Mouse (Mus musculus) fat pad, adult 2 months (tissue): ENCODE measurements around the gene Wdr63.

Experiments used
- DNase-seq: peaks from one replicate; pipeline ENCODE4 v3.0.0-alpha.2; 2011; ENCODE audit warnings: low read depth, low spot score; ENCODE audit errors: extremely low read depth

Wdr63 gene

GRCm38 (mm10) chr3:146058263-146058662 lies 49.7 kb downstream of the Wdr63 start:
- no peak for DNase-seq

GRCm38 (mm10) chr3:146057131-146057530 lies 50.8 kb downstream of the Wdr63 start:
- no peak for DNase-seq

GRCm38 (mm10) chr3:146053873-146054272 lies 54.1 kb downstream of the Wdr63 start:
- no peak for DNase-seq

GRCm38 (mm10) chr3:146053082-146053814 lies 54.7 kb downstream of the Wdr63 start:
- DNase-seq, result no peak

GRCm38 (mm10) chr3:146051277-146052007 lies 56.5 kb downstream of the Wdr63 start:
- no peak for DNase-seq

- no peak for DNase-seq
Observed at GRCm38 (mm10) chr3:146049951-146050350, 58.0 kb downstream of the Wdr63 start.

- DNase-seq, result no peak
Observed at GRCm38 (mm10) chr3:146047704-146048207, 60.2 kb downstream of the Wdr63 start.

GRCm38 (mm10) chr3:146046076-146046475 lies 61.9 kb downstream of the Wdr63 start:
- DNase-seq, result no peak

GRCm38 (mm10) chr3:146044977-146045376 lies 63.0 kb downstream of the Wdr63 start:
- no peak for DNase-seq

- DNase-seq, result no peak
Observed at GRCm38 (mm10) chr3:146041382-146041781, 66.5 kb downstream of the Wdr63 start.

GRCm38 (mm10) chr3:146039132-146039903 lies 68.6 kb downstream of the Wdr63 start:
- no peak for DNase-seq

GRCm38 (mm10) chr3:146037906-146038305 lies 70.0 kb downstream of the Wdr63 start:
- no peak for DNase-seq

- DNase-seq, result no peak
Observed at GRCm38 (mm10) chr3:146032976-146033375, 75.0 kb downstream of the Wdr63 start.

GRCm38 (mm10) chr3:146030255-146030836 lies 77.6 kb downstream of the Wdr63 start:
- no peak for DNase-seq

- no peak for DNase-seq
Observed at GRCm38 (mm10) chr3:146029234-146029633, 78.7 kb downstream of the Wdr63 start.

GRCm38 (mm10) chr3:146028406-146028805 lies 79.5 kb downstream of the Wdr63 start:
- no peak for DNase-seq

- no peak for DNase-seq
Observed at GRCm38 (mm10) chr3:146027116-146027515, 80.8 kb downstream of the Wdr63 start.

- DNase-seq, result no peak
Observed at GRCm38 (mm10) chr3:146025499-146025898, 82.4 kb downstream of the Wdr63 start.

GRCm38 (mm10) chr3:146024746-146025145 lies 83.2 kb downstream of the Wdr63 start:
- no peak for DNase-seq

GRCm38 (mm10) chr3:146022232-146022631 lies 85.7 kb downstream of the Wdr63 start:
- DNase-seq, result no peak

- DNase-seq, result no peak
Observed at GRCm38 (mm10) chr3:146017521-146017920, 90.4 kb downstream of the Wdr63 start.
